Mouse (Mus musculus) neural tube, embryonic 10.5 days (tissue): ENCODE results near the gene Tmem169.
"Not testable (repeated sequence)": the region's sequence is repeated elsewhere in the genome, so short reads cannot be mapped to it uniquely, and the experiment has no call there.

Experiments used
- DNase-seq: peaks from one replicate; pipeline ENCODE4 v3.0.0-alpha.2; 2017; ENCODE audit warnings: low spot score; ENCODE audit errors: extremely low spot score

Tmem169 gene

GRCm38 (mm10) chr1:72283992-72284485, at the start of gene Tmem169, which contains the start of gene Pecr:
TSS of gene Tmem169 (plus strand) at chr1:72284369.
TSS of gene Pecr (minus strand) at chr1:72284314.
- peak; percentile 92 for DNase-seq

GRCm38 (mm10) chr1:72236363-72237006, 47.7 kb upstream of the Tmem169 start:
- peak; percentile 85 for DNase-seq

- DNase-seq = no peak
Measured at GRCm38 (mm10) chr1:72237007-72237775, 47.0 kb upstream of the Tmem169 start.

- no peak for DNase-seq
Measured at GRCm38 (mm10) chr1:72238016-72238580, 46.1 kb upstream of the Tmem169 start.

GRCm38 (mm10) chr1:72239113-72239512, 45.1 kb upstream of the Tmem169 start:
- not testable (repeated sequence) for DNase-seq

GRCm38 (mm10) chr1:72242581-72243143, 41.5 kb upstream of the Tmem169 start:
- DNase-seq = no peak

- DNase-seq = peak; percentile 98
Measured at GRCm38 (mm10) chr1:72243656-72244316, 40.4 kb upstream of the Tmem169 start.

GRCm38 (mm10) chr1:72244317-72245036, 39.7 kb upstream of the Tmem169 start:
- DNase-seq = peak; percentile 59

- not testable (repeated sequence) for DNase-seq
Measured at GRCm38 (mm10) chr1:72248226-72248737, 35.9 kb upstream of the Tmem169 start.

GRCm38 (mm10) chr1:72251806-72252205, 32.4 kb upstream of the Tmem169 start:
- no peak for DNase-seq

GRCm38 (mm10) chr1:72253881-72254491, 30.2 kb upstream of the Tmem169 start:
- DNase-seq = no peak

- DNase-seq = peak; percentile 95
Measured at GRCm38 (mm10) chr1:72254545-72255061, 29.6 kb upstream of the Tmem169 start.

- peak; percentile 80 for DNase-seq
Measured at GRCm38 (mm10) chr1:72255062-72255853, 28.9 kb upstream of the Tmem169 start.

GRCm38 (mm10) chr1:72255854-72256175, 28.4 kb upstream of the Tmem169 start:
- no peak for DNase-seq

- DNase-seq = no peak
Measured at GRCm38 (mm10) chr1:72256381-72257256, 27.6 kb upstream of the Tmem169 start.

GRCm38 (mm10) chr1:72263099-72263498, 21.1 kb upstream of the Tmem169 start:
- no peak for DNase-seq

- no peak for DNase-seq
Measured at GRCm38 (mm10) chr1:72278085-72278484, 6.1 kb upstream of the Tmem169 start.

GRCm38 (mm10) chr1:72282604-72283003, 1.6 kb upstream of the Tmem169 start:
- no peak for DNase-seq
